Mouse (Mus musculus) forebrain, embryonic 14.5 days (tissue): ENCODE data around the gene Slc29a3. TPM values are rescaled to one million over a fixed set of nuclear protein-coding genes. Genes with fewer than 3 reads are reported as not detected.

Source experiments
- ATAC-seq: fragments of 200-750 bp; cut with Nextera tagmentation; 2 replicates; pipeline ENCODE4 v1.8.0; 2017; ENCODE audit warnings: mild to moderate bottlenecking, moderate library complexity
- DNase-seq: peaks from one replicate; pipeline ENCODE4 v3.0.0-alpha.2; 2015; ENCODE audit warnings: low spot score
- H3K27ac ChIP-seq: fragments of 300-500 bp; sonication (generic); 2 replicates; pipeline ENCODE4 v1.5.1; 2014; ENCODE audit warnings: low read depth, mild to moderate bottlenecking, control low read depth, low read length, moderate library complexity
- H3K27me3 ChIP-seq: fragments of 300-500 bp; sonication (generic); replicated peaks from 2 replicates; pipeline ENCODE4 v1.6.1; 2014; ENCODE audit warnings: low read length, control low read depth, mixed read lengths; ENCODE audit not compliant: control insufficient read depth, insufficient read depth
- H3K36me3 ChIP-seq: fragments of 300-500 bp; sonication (generic); 2 replicates; pipeline ENCODE4 v1.6.1; 2014; ENCODE audit warnings: low read length, control low read depth; ENCODE audit not compliant: control insufficient read depth, insufficient read depth
- H3K4me1 ChIP-seq: fragments of 300-500 bp; sonication (generic); 2 replicates; pipeline ENCODE4 v1.6.1; 2014; ENCODE audit warnings: antibody characterized with exemption, low read length, control low read depth; ENCODE audit not compliant: control insufficient read depth, insufficient read depth
- H3K4me2 ChIP-seq: fragments of 300-500 bp; sonication (generic); 2 replicates; pipeline ENCODE4 v1.6.1; 2014; ENCODE audit warnings: mild to moderate bottlenecking, control low read depth, low read length
- H3K4me3 ChIP-seq: fragments of 300-500 bp; sonication (generic); 2 replicates; pipeline ENCODE4 v1.5.1; 2014; ENCODE audit warnings: low read depth, low read length, control low read depth
- H3K9ac ChIP-seq: fragments of 300-500 bp; sonication (generic); 2 replicates; pipeline ENCODE4 v1.6.1; 2014; ENCODE audit warnings: mild to moderate bottlenecking, low read length, control low read depth, moderate library complexity
- H3K9me3 ChIP-seq: fragments of 300-500 bp; sonication (generic); replicated peaks from 2 replicates; pipeline ENCODE4 v1.6.1; 2016; ENCODE audit warnings: low read length, control low read depth, mixed read lengths; ENCODE audit not compliant: control insufficient read depth
- WGBS: fragments of 180-500 bp; shearing (Covaris S2); extraction: QIAGEN DNeasy Blood & Tissue Kit; methylation state at CpG from one replicate; pipeline ENCODE4 v1.1.7; 2014; 5-methylcytosine and 5-hydroxymethylcytosine counted together
- polyA plus RNA-seq: library from polyadenylated mRNA; unstranded; fragments of >200 nt; fragmentation: Nextera tagmentation; extraction: Ambion mirVana; gene quantifications from 2 replicates; pipeline ENCODE4 v1.2.1, GENCODE M21; 2014

Gene Slc29a3
- 6.5 and 8.5 TPM in 2 replicates for polyA plus RNA-seq

DNA sequence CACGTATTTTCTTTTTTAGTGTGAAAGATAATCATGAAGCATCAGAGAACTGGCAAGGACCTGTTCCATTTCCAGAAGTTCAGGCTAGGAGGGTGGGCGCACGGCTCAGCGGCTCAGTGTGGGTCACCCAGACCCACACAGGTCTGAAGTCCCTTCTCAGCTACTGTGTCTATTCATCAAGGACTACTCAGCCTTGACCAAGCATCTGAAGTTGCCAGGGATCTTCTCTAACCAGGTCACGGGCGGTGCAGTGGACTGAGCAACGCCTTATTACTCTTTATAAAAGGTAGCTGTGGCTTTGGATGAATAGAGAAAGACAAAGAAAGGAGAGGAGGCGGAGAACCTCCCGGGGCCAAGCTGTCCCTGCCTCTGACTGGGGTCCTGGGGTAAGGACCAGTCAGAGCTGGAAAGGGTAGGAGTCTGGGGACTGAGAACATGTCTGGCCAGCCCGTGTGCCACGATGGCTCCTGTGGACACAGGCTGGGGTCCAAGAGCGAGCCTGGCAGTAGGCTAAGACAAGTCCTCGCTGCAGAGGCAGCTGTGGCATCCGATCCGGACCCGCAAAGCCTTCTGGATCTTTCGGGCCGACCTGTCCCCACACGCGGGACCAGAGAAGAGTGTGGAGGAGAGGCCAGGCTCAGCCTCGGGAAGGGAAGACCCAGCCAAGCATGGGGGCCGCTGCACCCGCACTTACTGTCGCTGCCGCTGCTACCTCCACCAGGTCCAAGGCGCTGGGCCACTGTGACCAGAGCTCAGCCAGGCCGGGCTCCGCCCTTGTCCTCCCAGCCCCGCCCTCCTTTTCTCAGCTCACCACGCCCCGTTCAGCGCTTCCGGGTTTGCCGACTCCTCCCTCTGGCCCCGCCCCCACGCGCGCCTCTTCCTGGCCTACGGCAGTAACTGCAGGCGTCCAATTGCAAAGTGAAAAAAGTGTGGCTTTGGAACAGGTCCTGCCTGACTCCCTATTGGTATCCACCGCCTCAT lies at the start of gene Slc29a3:
Gene Slc29a3 (minus strand): TSS at position 755 of the 981 bp plus-strand sequence.
- peak within 1 kb of the TSS; percentile 48; the same call in 1 of the 2 replicates for H3K27ac ChIP-seq
- no peaks in the 10 kb centered on the region for H3K36me3 ChIP-seq
- peak within 1 kb of the TSS; percentile 61 for H3K4me3 ChIP-seq
- peak; percentile 96 for ATAC-seq
- peak; percentile 96 for DNase-seq
- H3K4me1 ChIP-seq, result peaks cover 6% of the 10 kb centered on the region; the same call in 1 of the 2 replicates
- peak within 1 kb of the TSS; percentile 90 for H3K4me2 ChIP-seq
- no peaks in the 10 kb centered on the region for H3K27me3 ChIP-seq
- WGBS, result 7% methylated on average over 41 of the region's 41 CpGs
- peak within 1 kb of the TSS; percentile 84 for H3K9ac ChIP-seq
- no peaks in the 10 kb centered on the region for H3K9me3 ChIP-seq

GRCm38 (mm10) chr10:60801898-60802412 lies 49.4 kb upstream of the Slc29a3 start:
- Histone ChIP-seq H3K9me3 (no peaks in the 10 kb centered on the region), H3K27ac (no peak overlapping the region), H3K27me3 (0 out of 2 replicates have a peak, but pooled peaks cover 3% of the 10 kb centered on the region), H3K4me2 (no peak overlapping the region), H3K4me3 (no peak overlapping the region), H3K36me3 (no peaks in the 10 kb centered on the region), H3K9ac (no peak overlapping the region), H3K4me1 (peaks cover 12% of the 10 kb centered on the region)
- 55% methylated on average over 12 of the region's 12 CpGs for WGBS
- ATAC-seq (no peak), DNase-seq (no peak)

DNA sequence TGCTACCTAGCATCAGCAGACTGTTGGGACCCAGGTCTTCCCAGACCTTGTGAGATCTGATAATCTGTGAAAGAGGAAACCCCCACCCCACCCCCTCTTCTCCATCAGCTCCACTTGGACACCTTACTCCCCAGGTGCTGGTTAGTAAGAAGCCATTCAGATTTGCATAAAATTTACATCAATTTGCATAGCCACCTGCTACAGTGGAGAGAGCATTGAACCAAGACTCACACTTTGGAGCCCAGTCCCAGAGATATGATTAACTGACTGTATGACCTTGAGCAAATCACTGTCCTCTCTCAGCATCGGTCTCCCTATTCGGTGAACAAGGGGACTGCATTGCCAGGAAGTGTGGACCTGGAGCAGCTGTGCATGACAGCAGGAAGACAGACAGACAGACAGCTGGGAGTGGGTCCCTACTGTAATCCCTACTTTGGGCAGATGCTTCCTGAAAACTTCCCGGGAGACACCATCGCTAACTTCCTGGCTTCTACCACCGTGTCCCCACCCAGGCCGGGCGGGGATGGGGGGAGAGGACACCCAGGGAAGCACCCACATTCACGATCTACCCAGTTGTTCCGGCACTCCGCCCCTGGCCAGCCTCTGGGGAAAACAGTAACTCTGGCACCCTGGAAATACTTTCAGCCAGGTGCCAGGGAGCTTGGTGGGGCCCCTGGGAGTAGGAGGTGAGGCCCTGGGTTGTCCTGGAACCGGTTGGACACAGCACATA lies 48.7 kb upstream of the Slc29a3 start:
- Histone ChIP-seq H3K4me1 (peaks cover 12% of the 10 kb centered on the region), H3K27ac (no peak overlapping the region), H3K4me3 (no peak overlapping the region), H3K36me3 (no peaks in the 10 kb centered on the region), H3K4me2 (no peak overlapping the region), H3K9me3 (no peaks in the 10 kb centered on the region), H3K27me3 (0 out of 2 replicates have a peak, but pooled peaks cover 3% of the 10 kb centered on the region), H3K9ac (no peak overlapping the region)
- ATAC-seq (peak; percentile 46), DNase-seq (no peak)
- WGBS, result 47% methylated on average over 11 of the region's 11 CpGs

- H3K9me3 ChIP-seq, result no peaks in the 10 kb centered on the region
- H3K4me3 ChIP-seq, result no peak overlapping the region
- H3K9ac ChIP-seq, result no peak overlapping the region
- DNase-seq, result no peak
- H3K27ac ChIP-seq, result no peak overlapping the region
- 0 out of 2 replicates have a peak, but pooled peaks cover 3% of the 10 kb centered on the region for H3K27me3 ChIP-seq
- no peaks in the 10 kb centered on the region for H3K36me3 ChIP-seq
- 22% methylated on average over 19 of the region's 19 CpGs for WGBS
- no peak for ATAC-seq
- no peak overlapping the region for H3K4me2 ChIP-seq
- peaks cover 12% of the 10 kb centered on the region for H3K4me1 ChIP-seq
Measured at GRCm38 (mm10) chr10:60800295-60801167, 47.9 kb upstream of the Slc29a3 start.

DNA sequence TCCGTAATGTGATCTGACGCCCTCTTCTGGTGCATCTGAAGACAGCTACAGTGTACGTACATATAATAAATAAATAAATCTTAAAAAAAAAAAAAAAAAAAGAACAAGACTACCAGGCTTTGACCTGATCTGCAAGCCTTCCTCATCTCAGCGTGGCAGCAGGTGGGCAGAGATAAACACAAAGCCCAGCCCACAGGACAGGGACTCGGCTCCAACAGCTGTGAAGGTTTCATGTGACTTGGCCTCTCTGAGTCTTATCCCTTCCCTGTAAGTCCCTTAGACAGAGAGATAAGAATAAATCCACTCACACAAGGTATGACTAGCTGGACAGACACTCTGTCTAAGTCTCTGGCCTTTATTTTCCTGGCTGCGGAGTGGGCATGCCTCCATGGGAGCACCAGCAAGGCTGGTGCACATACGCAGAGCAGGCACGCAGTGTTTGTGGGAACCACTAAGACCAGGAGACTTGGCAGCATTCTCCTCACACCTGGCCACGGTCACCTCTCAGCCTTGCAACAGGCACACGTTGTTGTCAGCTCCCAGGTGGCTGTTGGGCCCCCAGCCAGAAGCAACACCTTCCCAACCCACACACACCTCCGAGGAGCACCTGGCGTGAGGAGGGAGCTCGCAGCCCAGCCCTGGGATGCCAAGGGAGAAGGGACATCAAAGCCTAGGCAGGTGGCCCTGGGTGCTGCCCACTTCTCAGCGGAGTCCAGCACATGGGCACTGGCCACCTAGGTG lies 45.3 kb upstream of the Slc29a3 start:
- H3K27me3 ChIP-seq, result 0 out of 2 replicates have a peak, but pooled peaks cover 3% of the 10 kb centered on the region
- 87% methylated on average over 14 of the region's 14 CpGs for WGBS
- ATAC-seq (no peak), DNase-seq (no peak)
- H3K9ac ChIP-seq, result no peak overlapping the region
- H3K4me1 ChIP-seq, result peaks cover 19% of the 10 kb centered on the region
- H3K36me3 ChIP-seq, result no peaks in the 10 kb centered on the region
- no peak overlapping the region for H3K27ac ChIP-seq
- H3K4me2 ChIP-seq, result no peak overlapping the region
- no peak overlapping the region for H3K4me3 ChIP-seq
- no peaks in the 10 kb centered on the region for H3K9me3 ChIP-seq

DNA sequence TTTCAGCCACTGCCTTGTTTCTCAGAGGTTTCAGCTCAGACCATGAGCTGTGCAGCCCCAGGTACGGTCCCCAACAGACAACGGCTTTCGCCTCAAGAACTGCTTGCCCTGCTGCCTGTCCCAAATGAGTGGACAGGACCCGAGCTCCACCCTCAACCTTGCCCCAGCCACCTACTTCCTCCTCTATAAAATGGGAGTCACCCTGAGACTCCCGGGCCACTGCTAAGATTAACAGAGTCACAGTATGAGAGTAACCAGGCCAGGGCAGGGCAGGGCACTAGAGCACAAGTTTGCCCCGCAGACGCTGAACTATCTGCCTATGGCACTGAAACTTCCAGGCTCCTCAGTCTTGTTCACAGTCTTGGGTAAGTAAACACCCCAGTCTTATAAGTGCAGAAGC lies 43.9 kb upstream of the Slc29a3 start:
- Histone ChIP-seq H3K4me3 (no peak overlapping the region), H3K4me2 (no peak overlapping the region), H3K9me3 (no peaks in the 10 kb centered on the region), H3K9ac (no peak overlapping the region), H3K27me3 (0 out of 2 replicates have a peak, but pooled peaks cover 3% of the 10 kb centered on the region), H3K36me3 (no peaks in the 10 kb centered on the region), H3K4me1 (peaks cover 19% of the 10 kb centered on the region), H3K27ac (no peak overlapping the region)
- ATAC-seq, result no peak
- 90% methylated on average over 7 of the region's 7 CpGs for WGBS
- no peak for DNase-seq

DNA sequence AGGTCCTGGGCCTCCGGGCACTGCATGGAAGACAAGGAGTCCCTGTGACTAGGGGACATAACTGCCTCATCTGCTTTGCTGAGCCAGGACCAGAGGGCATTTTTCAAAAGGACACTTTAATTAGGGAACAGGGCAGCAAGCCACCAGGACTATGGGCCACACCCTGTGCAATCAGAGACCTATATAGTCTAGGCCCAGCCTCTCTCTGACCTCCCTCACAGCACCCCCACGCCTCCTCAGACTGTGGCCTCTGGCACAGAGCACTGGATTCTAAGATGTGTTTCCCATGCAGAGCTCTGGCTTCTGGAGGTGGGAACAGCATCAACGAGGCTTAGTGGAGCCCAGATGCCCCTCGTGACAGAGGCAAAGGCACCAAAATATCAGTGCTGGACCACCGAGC lies 43.4 kb upstream of the Slc29a3 start:
- no peak for ATAC-seq

More for the DNA sequence above, 43.4 kb upstream of the Slc29a3 start:
- Histone ChIP-seq H3K36me3 (no peaks in the 10 kb centered on the region), H3K4me2 (no peak overlapping the region), H3K27me3 (0 out of 2 replicates have a peak, but pooled peaks cover 3% of the 10 kb centered on the region), H3K4me3 (no peak overlapping the region), H3K27ac (no peak overlapping the region), H3K4me1 (peaks cover 15% of the 10 kb centered on the region), H3K9me3 (no peaks in the 10 kb centered on the region), H3K9ac (no peak overlapping the region)
- no peak for DNase-seq
- 75% methylated on average over 5 of the region's 5 CpGs for WGBS
